Mouse (Mus musculus) ES-Bruce4 (cell line): ENCODE results near the gene Plscr3.

Source experiments
- CTCF ChIP-seq: IDR thresholded peaks from one replicate; pipeline ENCODE4 v1.8.1; 2011; ENCODE audit warnings: low read depth, low read length
- EP300 ChIP-seq: IDR thresholded peaks from 2 replicates; pipeline ENCODE4 v1.6.1; 2011; ENCODE audit warnings: low read depth, low read length; ENCODE audit not compliant: insufficient read depth
- POLR2A ChIP-seq: IDR thresholded peaks from one replicate; pipeline ENCODE4 v1.8.1; 2011; ENCODE audit warnings: low read length; ENCODE audit not compliant: insufficient read depth

DNA sequence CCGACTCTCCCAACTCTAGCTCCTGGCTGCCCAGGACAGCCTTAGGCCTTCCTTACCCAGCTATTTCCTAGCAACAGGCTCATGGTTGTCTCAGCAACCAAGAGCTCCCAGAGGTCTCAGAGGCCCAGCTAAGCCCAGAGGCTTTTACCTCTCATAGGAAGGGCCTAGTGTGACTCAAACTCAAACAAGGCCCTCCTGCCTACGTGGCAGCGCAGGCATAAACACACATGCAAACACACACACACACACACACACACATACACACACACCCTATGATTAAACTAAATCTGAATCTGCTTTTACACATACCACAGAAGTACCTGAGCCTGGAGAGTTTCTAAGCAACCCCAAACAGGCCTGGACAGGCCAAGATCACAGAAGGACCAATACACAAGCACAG is 32.2 kb downstream of the Plscr3 start:
- no peak for TF ChIP-seq CTCF
- no peak for TF ChIP-seq EP300
- TF ChIP-seq POLR2A = no peak
